ENCODE assay signal across 19 mouse cellular contexts in genomic region chr12:76444862-76445261, GRCm38 (mm10). TPM values are rescaled to one million over a fixed set of nuclear protein-coding genes. Genes with fewer than 3 reads are reported as not detected.
A peak's percentile ranks its signal among the peaks of the same experiment; 100 is the strongest.
DNase-seq lines count a peak whose midpoint lies in the region; ATAC-seq and TF ChIP-seq lines count a peak whose summit lies in the region.
"Had no signal": no experiment of that assay in that cellular context is flagged by ENCODE, and none has a peak within 500 bp of the region (broad histone marks: within the 10 kb centered on the region; RNA-seq: fewer than 3 reads in every experiment).

No protein-coding gene starts in this region.

- ATAC-seq in heart, embryonic 13.5 days (ENCODE audit: extremely low read depth, insufficient number of reproducible peaks, low FRiP score, low TSS enrichment) = no peak
- no peak for ATAC-seq in kidney, embryonic 15.5 days (replicated peaks; ENCODE audit: low FRiP score)
- ATAC-seq in kidney, postnatal 0 days (replicated peaks; ENCODE audit: low FRiP score, low read depth) = no peak
- ATAC-seq in midbrain, embryonic 15.5 days (replicated peaks) = no peak
- ATAC-seq: forebrain, embryonic 13.5 days; hindbrain, postnatal 0 days; Patski had no signal

- H3K79me2 ChIP-seq in heart, adult 2 months (replicated peaks; ENCODE audit: control insufficient read depth, insufficient read depth, low read length) = no peaks in the 10 kb centered on the region

- no peaks in the 10 kb centered on the region for H3K27me3 ChIP-seq in heart, embryonic 13.5 days (replicated peaks)
- no peaks in the 10 kb centered on the region for H3K27me3 ChIP-seq in heart, adult 2 months (ENCODE audit: control insufficient read depth, insufficient read depth, low read length)
- H3K27me3 ChIP-seq in kidney, embryonic 15.5 days = no peaks in the 10 kb centered on the region
- H3K27me3 ChIP-seq in kidney, postnatal 0 days (ENCODE audit: insufficient read depth, low read length) = no peaks in the 10 kb centered on the region
- no peaks in the 10 kb centered on the region for H3K27me3 ChIP-seq in small intestine, adult 2 months (ENCODE audit: control insufficient read depth, insufficient read depth, low read length)
- H3K27me3 ChIP-seq in midbrain, embryonic 15.5 days (replicated peaks) = no peaks in the 10 kb centered on the region
- H3K27me3 ChIP-seq: forebrain, embryonic 13.5 days; limb, embryonic 12.5 days; Patski had no signal

- WGBS in heart, embryonic 13.5 days = 76% methylated on average over 6 of the region's 6 CpGs
- WGBS in heart, adult 2 months = 73% methylated on average over 6 of the region's 6 CpGs
- 83% methylated on average over 6 of the region's 6 CpGs for WGBS in kidney, embryonic 15.5 days
- 83% methylated on average over 6 of the region's 6 CpGs for WGBS in kidney, postnatal 0 days
- WGBS in small intestine, adult 2 months = 60% methylated on average over 6 of the region's 6 CpGs
- WGBS in midbrain, embryonic 15.5 days = 80% methylated on average over 6 of the region's 6 CpGs

- H3K9ac ChIP-seq in heart, embryonic 13.5 days = no peak overlapping the region
- H3K9ac ChIP-seq in heart, adult 2 months (ENCODE audit: low read depth, low read length) = no peak overlapping the region
- H3K9ac ChIP-seq in kidney, embryonic 15.5 days = no peak overlapping the region
- H3K9ac ChIP-seq in kidney, postnatal 0 days (ENCODE audit: low read depth, low read length) = no peak overlapping the region
- no peak overlapping the region for H3K9ac ChIP-seq in midbrain, embryonic 15.5 days
- H3K9ac ChIP-seq: forebrain, embryonic 13.5 days; limb, embryonic 12.5 days had no signal

- TF ChIP-seq CTCF in heart, adult 2 months (IDR thresholded peaks at IDR 0.05) = no peak
- no peak for TF ChIP-seq CTCF in kidney, postnatal 0 days (IDR thresholded peaks at IDR 0.05; ENCODE audit: low read depth)
- no peak for TF ChIP-seq CTCF in small intestine, adult 2 months (IDR thresholded peaks at IDR 0.05; ENCODE audit: extremely low read depth, insufficient read length, insufficient replicate concordance, low read depth, low read length)

- no peak overlapping the region for H3K27ac ChIP-seq in heart, embryonic 13.5 days (replicated peaks)
- no peak overlapping the region for H3K27ac ChIP-seq in heart, adult 2 months
- H3K27ac ChIP-seq in kidney, embryonic 15.5 days = peak overlapping the region; percentile 47; the same call in 1 of the 2 replicates
- H3K27ac ChIP-seq in kidney, postnatal 0 days = peak overlapping the region; percentile 37; the same call in 1 of the 2 replicates
- H3K27ac ChIP-seq in small intestine, adult 2 months (ENCODE audit: insufficient read depth, low read depth, low read length) = no peak overlapping the region
- no peak overlapping the region for H3K27ac ChIP-seq in midbrain, embryonic 15.5 days
- H3K27ac ChIP-seq: forebrain, embryonic 13.5 days; hindbrain, postnatal 0 days; limb, embryonic 12.5 days had no signal

- TF ChIP-seq POLR2A in heart, adult 2 months (IDR thresholded peaks at IDR 0.05; ENCODE audit: insufficient read depth, low read depth, low read length) = no peak
- TF ChIP-seq POLR2A in small intestine, adult 2 months (IDR thresholded peaks at IDR 0.05; ENCODE audit: low read depth, low read length) = no peak

- H3K4me2 ChIP-seq in heart, embryonic 13.5 days = peak overlapping the region; percentile 42
- peak overlapping the region; percentile 32 for H3K4me2 ChIP-seq in kidney, embryonic 15.5 days
- H3K4me2 ChIP-seq in kidney, postnatal 0 days (ENCODE audit: low read length) = peak overlapping the region; percentile 41
- no peak overlapping the region for H3K4me2 ChIP-seq in midbrain, embryonic 15.5 days
- H3K4me2 ChIP-seq: forebrain, embryonic 13.5 days; limb, embryonic 12.5 days; midbrain, embryonic 11.5 days had no signal

- H3K4me3 ChIP-seq in heart, embryonic 13.5 days = peak overlapping the region; percentile 35
- no peak overlapping the region for H3K4me3 ChIP-seq in heart, adult 2 months
- H3K4me3 ChIP-seq in kidney, embryonic 15.5 days (replicated peaks) = peak overlapping the region; percentile 35
- peak overlapping the region; percentile 19; the same call in 1 of the 2 replicates for H3K4me3 ChIP-seq in kidney, postnatal 0 days (replicated peaks; ENCODE audit: low read depth, low read length)
- peak overlapping the region; percentile 63; the same call in 1 of the 2 replicates for H3K4me3 ChIP-seq in small intestine, adult 2 months (ENCODE audit: low read depth, low read length)
- H3K4me3 ChIP-seq in midbrain, embryonic 15.5 days = no peak overlapping the region
- H3K4me3 ChIP-seq: forebrain, embryonic 13.5 days; limb, embryonic 12.5 days; myocyte had no signal

- no peak for DNase-seq in heart, adult 2 months
- no peak for DNase-seq in kidney, adult 8-10 months
- no peak for DNase-seq in kidney, postnatal 0 days (ENCODE audit: low spot score)
- no peak for DNase-seq in adrenal gland, postnatal 25 days
- DNase-seq: cerebellum, adult 2 months; lung, postnatal 10 days; thymus, adult 18-20 months had no signal

- intact Hi-C loops in heart, adult 2 months (cut with DNase I) = no loop called here

- no peak for TF ChIP-seq EP300 in heart, adult 2 months (IDR thresholded peaks at IDR 0.05; ENCODE audit: insufficient read depth, low read depth, low read length)

- peaks cover 15% of the 10 kb centered on the region for H3K4me1 ChIP-seq in heart, embryonic 13.5 days
- no peaks in the 10 kb centered on the region for H3K4me1 ChIP-seq in heart, adult 2 months (ENCODE audit: control insufficient read depth, insufficient read depth, low read length)
- H3K4me1 ChIP-seq in kidney, embryonic 15.5 days = peaks cover 22% of the 10 kb centered on the region
- H3K4me1 ChIP-seq in kidney, postnatal 0 days (replicated peaks; ENCODE audit: insufficient read depth, low read length) = 0 out of 2 replicates have a peak, but pooled peaks cover 3% of the 10 kb centered on the region
- H3K4me1 ChIP-seq in small intestine, adult 2 months (ENCODE audit: control insufficient read depth, insufficient read depth, insufficient read length, low read length) = no peaks in the 10 kb centered on the region
- no peaks in the 10 kb centered on the region for H3K4me1 ChIP-seq in midbrain, embryonic 15.5 days
- H3K4me1 ChIP-seq: forebrain, embryonic 13.5 days; limb, embryonic 12.5 days had no signal

- H3K36me3 ChIP-seq in heart, embryonic 13.5 days = no peaks in the 10 kb centered on the region
- H3K36me3 ChIP-seq in heart, adult 2 months (ENCODE audit: control insufficient read depth, insufficient read depth, low read length) = no peaks in the 10 kb centered on the region
- no peaks in the 10 kb centered on the region for H3K36me3 ChIP-seq in kidney, embryonic 15.5 days
- no peaks in the 10 kb centered on the region for H3K36me3 ChIP-seq in kidney, postnatal 0 days (ENCODE audit: insufficient read depth, low read length)
- H3K36me3 ChIP-seq in small intestine, adult 2 months (ENCODE audit: control insufficient read depth, insufficient read depth, low read length) = no peaks in the 10 kb centered on the region; the same call in 1 of the 2 replicates
- H3K36me3 ChIP-seq in midbrain, embryonic 15.5 days (replicated peaks) = no peaks in the 10 kb centered on the region
- H3K36me3 ChIP-seq: limb, embryonic 12.5 days had no signal

- H3K9me3 ChIP-seq in heart, embryonic 13.5 days = no peaks in the 10 kb centered on the region
- H3K9me3 ChIP-seq in kidney, embryonic 15.5 days (replicated peaks) = no peaks in the 10 kb centered on the region
- no peaks in the 10 kb centered on the region for H3K9me3 ChIP-seq in kidney, postnatal 0 days (replicated peaks; ENCODE audit: low read length)
- no peaks in the 10 kb centered on the region for H3K9me3 ChIP-seq in midbrain, embryonic 15.5 days
- H3K9me3 ChIP-seq: forebrain, embryonic 13.5 days; limb, embryonic 12.5 days had no signal

RNA-seq across cellular contexts. Expression of gene Ppp1r36, which starts 27.5 kb away (rescaled TPM):
- polyA plus RNA-seq in heart, embryonic 13.5 days (2015; fragmentation: Nextera tagmentation; extraction: Ambion mirVana) = 2.0 and 3.1 TPM in 2 replicates
- under 1 TPM; 0.14 to 0.16 TPM for total RNA-seq in heart, adult 2 months (2021)
- 0.09 and 0.41 TPM in 2 replicates for polyA plus RNA-seq in heart, adult 2 months (2012; rRNA removed)
- 3.1 and 4.3 TPM in 2 replicates for polyA plus RNA-seq in kidney, embryonic 15.5 days (2015; fragmentation: Nextera tagmentation; extraction: Ambion mirVana)
- polyA plus RNA-seq in kidney, postnatal 0 days (2015; fragmentation: Nextera tagmentation; extraction: Ambion mirVana) = 7.2 and 7.5 TPM in 2 replicates
- polyA plus RNA-seq in small intestine, adult 2 months (2012; rRNA removed) = not detected in 2 replicates
- polyA plus RNA-seq in midbrain, embryonic 15.5 days (2015; fragmentation: Nextera tagmentation; extraction: Ambion mirVana) = 0.73 and 1.0 TPM in 2 replicates
- 0.52 TPM in 1 of 2 replicates, not detected in the other for total RNA-seq in adrenal gland, postnatal 25 days (2021)
- total RNA-seq: heart, postnatal 25 days had no signal
- polyA plus RNA-seq: C2C12, myocyte, Patski had no signal

RNA-seq across cellular contexts. Expression of gene Hspa2, which starts 40.9 kb away (rescaled TPM):
- 15.1 and 15.5 TPM in 2 replicates for polyA plus RNA-seq in heart, embryonic 13.5 days (2015; fragmentation: Nextera tagmentation; extraction: Ambion mirVana)
- 1 to 10 TPM; 5.0 to 5.1 TPM for total RNA-seq in heart, adult 2 months (2021)
- polyA plus RNA-seq in heart, adult 2 months (2012; rRNA removed) = 6.6 and 7.7 TPM in 2 replicates
- polyA plus RNA-seq in kidney, embryonic 15.5 days (2015; fragmentation: Nextera tagmentation; extraction: Ambion mirVana) = 9.3 and 10.3 TPM in 2 replicates
- 12.4 and 14.6 TPM in 2 replicates for polyA plus RNA-seq in kidney, postnatal 0 days (2015; fragmentation: Nextera tagmentation; extraction: Ambion mirVana)
- polyA plus RNA-seq in small intestine, adult 2 months (2012; rRNA removed) = 3.7 and 8.9 TPM in 2 replicates
- 5.5 and 5.6 TPM in 2 replicates for polyA plus RNA-seq in midbrain, embryonic 15.5 days (2015; fragmentation: Nextera tagmentation; extraction: Ambion mirVana)
- 25.6 and 26.3 TPM in 2 replicates for total RNA-seq in adrenal gland, postnatal 25 days (2021)

Comparison
In these comparisons a context has a peak if more than half of its experiments do, and no peak if none do; other contexts are left out.
1. H3K4me3 ChIP-seq: peak in heart, embryonic 13.5 days (single experiment), kidney, embryonic 15.5 days (single experiment), kidney, postnatal 0 days (single experiment) and small intestine, adult 2 months (single experiment); none in heart, adult 2 months (single experiment) and midbrain, embryonic 15.5 days (single experiment).
2. H3K27ac ChIP-seq: peak in kidney, embryonic 15.5 days (single experiment) and kidney, postnatal 0 days (single experiment); none in heart, embryonic 13.5 days (single experiment), heart, adult 2 months (single experiment), small intestine, adult 2 months (single experiment) and midbrain, embryonic 15.5 days (single experiment).